Mouse (Mus musculus): ENCODE measurements around the gene Krt34. TPM values are rescaled to one million over a fixed set of nuclear protein-coding genes. Genes with fewer than 3 reads are reported as not detected.

The Krt34 gene
- polyA plus RNA-seq, 1 experiment from 2014 or later, result not detected

DNA sequence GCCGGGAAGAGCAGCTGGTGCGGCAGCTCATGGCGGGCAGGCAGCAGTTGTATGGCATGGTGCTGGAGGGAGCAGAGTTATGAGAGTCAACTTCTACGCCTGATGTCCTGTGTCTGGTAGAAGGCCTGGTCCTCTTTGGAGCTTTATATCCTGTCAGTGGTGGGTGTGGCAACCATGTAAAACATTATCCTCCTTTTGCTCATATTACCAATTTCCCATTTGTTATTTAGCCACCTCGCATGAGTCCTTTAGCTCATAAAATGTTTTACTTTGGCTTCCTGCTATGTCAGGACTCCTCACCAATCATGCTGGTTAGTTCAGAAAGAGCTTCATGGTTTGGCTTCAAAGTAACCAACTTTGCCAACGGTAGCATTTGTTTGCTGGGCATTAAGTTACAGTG, 11.6 kb downstream of the Krt34 start, which contains the start of gene Krt33b:
Gene Krt33b, minus strand, starts transcription at position 101 of the 400 bp plus-strand sequence.
- Histone ChIP-seq H3K4me2 (replicated peaks) (no peak within 1 kb of the TSS), H3K9me3 (no peaks in the 10 kb centered on the region), H3K9ac (no peak within 1 kb of the TSS), H3K27ac (no peak within 1 kb of the TSS), H3K4me3 (no peak within 1 kb of the TSS), H3K36me3 (no peaks in the 10 kb centered on the region), H3K4me1 (no peaks in the 10 kb centered on the region), H3K27me3 (no peaks in the 10 kb centered on the region)
- no peak for ATAC-seq (ENCODE audit: insufficient number of reproducible peaks, insufficient read depth, low FRiP score, low TSS enrichment)
- WGBS, result 84% methylated on average over 6 of the region's 6 CpGs

DNA sequence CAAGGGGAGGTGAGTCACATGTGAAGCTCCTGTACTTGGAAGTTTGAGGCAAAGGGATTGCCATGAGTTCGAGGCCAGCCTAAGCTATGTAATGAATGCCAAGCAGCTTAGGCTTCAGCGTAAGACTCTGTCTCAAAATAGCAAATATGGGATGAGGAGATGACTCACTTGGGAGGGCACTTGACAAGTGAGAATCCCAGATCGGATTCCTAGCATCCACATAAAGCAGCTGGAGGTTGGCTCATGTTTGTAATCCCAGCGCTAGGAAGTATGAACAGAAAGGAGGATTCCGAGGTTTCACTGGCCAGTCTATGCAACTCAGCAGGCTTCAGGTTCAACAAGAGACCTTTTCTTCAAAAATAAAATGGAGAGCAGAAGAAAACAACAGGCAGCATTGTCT, 19.9 kb downstream of the Krt34 start:
- no peaks in the 10 kb centered on the region for H3K36me3 ChIP-seq
- no peak for ATAC-seq (ENCODE audit: insufficient number of reproducible peaks, insufficient read depth, low FRiP score, low TSS enrichment)
- 81% methylated on average over 5 of the region's 5 CpGs for WGBS

GRCm38 (mm10) chr11:100019466-100019865, 21.9 kb downstream of the Krt34 start:
- H3K36me3 ChIP-seq, result no peaks in the 10 kb centered on the region
- H3K4me1 ChIP-seq, result no peaks in the 10 kb centered on the region
- H3K9me3 ChIP-seq, result no peaks in the 10 kb centered on the region
- H3K4me2 ChIP-seq (replicated peaks), result no peak overlapping the region
- H3K27ac ChIP-seq, result no peak overlapping the region
- H3K4me3 ChIP-seq, result no peak overlapping the region
- ATAC-seq (ENCODE audit: insufficient number of reproducible peaks, insufficient read depth, low FRiP score, low TSS enrichment), result no peak
- WGBS, result 93% methylated on average over 1 of the region's 1 CpGs
- no peaks in the 10 kb centered on the region for H3K27me3 ChIP-seq
- no peak overlapping the region for H3K9ac ChIP-seq

More for the DNA sequence above, 19.9 kb downstream of the Krt34 start:
- Histone ChIP-seq H3K4me1 (no peaks in the 10 kb centered on the region), H3K27ac (no peak overlapping the region), H3K4me2 (replicated peaks) (no peak overlapping the region), H3K4me3 (no peak overlapping the region), H3K9ac (no peak overlapping the region), H3K27me3 (no peaks in the 10 kb centered on the region), H3K9me3 (no peaks in the 10 kb centered on the region)

GRCm38 (mm10) chr11:100016112-100016511, 25.2 kb downstream of the Krt34 start, which contains the start of gene Krt33a:
TSS of gene Krt33a (minus strand) at chr11:100016212.
- Histone ChIP-seq H3K9me3 (no peaks in the 10 kb centered on the region), H3K27me3 (no peaks in the 10 kb centered on the region), H3K4me2 (replicated peaks) (no peak within 1 kb of the TSS), H3K36me3 (no peaks in the 10 kb centered on the region), H3K27ac (no peak within 1 kb of the TSS), H3K9ac (no peak within 1 kb of the TSS), H3K4me1 (no peaks in the 10 kb centered on the region), H3K4me3 (no peak within 1 kb of the TSS)
- 90% methylated on average over 4 of the region's 4 CpGs for WGBS
- ATAC-seq (ENCODE audit: insufficient number of reproducible peaks, insufficient read depth, low FRiP score, low TSS enrichment), result no peak

DNA sequence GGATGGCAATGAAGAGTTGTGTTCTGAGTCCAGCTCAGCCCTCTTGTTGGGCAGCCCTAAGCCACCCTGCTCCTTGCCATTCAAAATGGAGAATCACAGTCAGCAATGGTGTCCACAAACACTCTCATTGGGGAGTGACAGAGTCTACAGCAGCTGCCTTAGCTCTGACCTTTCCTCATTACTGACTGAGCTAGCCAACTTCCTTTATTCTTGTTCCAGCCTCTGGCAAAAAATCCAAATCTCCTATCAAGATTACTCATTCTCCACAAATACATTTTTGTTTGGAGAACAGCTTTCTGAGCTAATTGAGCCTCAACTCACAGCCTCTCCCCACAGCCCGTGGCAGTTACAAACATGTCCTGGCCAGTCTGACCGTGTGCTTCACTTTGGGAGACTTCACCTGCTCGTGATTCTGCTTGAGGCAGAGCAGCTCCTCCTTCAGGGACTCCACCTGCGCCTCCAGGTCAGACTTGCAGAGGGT, 27.6 kb downstream of the Krt34 start:
- H3K4me1 ChIP-seq, result no peaks in the 10 kb centered on the region
- no peak overlapping the region for H3K4me3 ChIP-seq
- H3K9me3 ChIP-seq, result no peaks in the 10 kb centered on the region
- 73% methylated on average over 4 of the region's 4 CpGs for WGBS
- ATAC-seq (ENCODE audit: insufficient number of reproducible peaks, insufficient read depth, low FRiP score, low TSS enrichment), result no peak
- no peak overlapping the region for H3K9ac ChIP-seq
- no peak overlapping the region for H3K4me2 ChIP-seq (replicated peaks)
- H3K27ac ChIP-seq, result no peak overlapping the region
- no peaks in the 10 kb centered on the region for H3K27me3 ChIP-seq
- H3K36me3 ChIP-seq, result no peaks in the 10 kb centered on the region

DNA sequence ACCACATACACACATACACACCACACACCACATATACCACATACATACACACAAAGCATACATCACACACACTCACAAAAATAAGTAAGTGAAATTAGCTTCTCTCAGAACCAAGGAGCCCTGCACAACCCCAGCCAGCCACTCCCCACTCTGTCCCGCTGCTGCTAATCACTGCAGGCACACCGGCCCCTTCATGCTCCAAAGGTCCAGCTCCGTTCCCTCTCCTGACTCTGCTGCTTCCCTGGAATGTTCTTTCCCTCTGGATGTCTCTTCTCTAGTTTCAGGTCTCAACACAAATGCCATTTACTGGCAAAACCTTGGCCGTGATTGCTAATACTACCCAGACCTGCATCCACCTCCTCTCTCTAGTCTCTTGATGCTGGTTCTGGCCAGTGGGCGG, 30.7 kb downstream of the Krt34 start:
- H3K36me3 ChIP-seq, result no peaks in the 10 kb centered on the region
- no peak overlapping the region for H3K9ac ChIP-seq
- no peak overlapping the region for H3K4me3 ChIP-seq
- whole genome bisulfite sequencing, result 78% methylated on average over 5 of the region's 5 CpGs
- H3K27me3 ChIP-seq, result no peaks in the 10 kb centered on the region
- no peak overlapping the region for H3K27ac ChIP-seq
- H3K4me1 ChIP-seq, result no peaks in the 10 kb centered on the region
- no peak overlapping the region for H3K4me2 ChIP-seq (replicated peaks)
- H3K9me3 ChIP-seq, result no peaks in the 10 kb centered on the region
- no peak for ATAC-seq (ENCODE audit: insufficient number of reproducible peaks, insufficient read depth, low FRiP score, low TSS enrichment)

- H3K9ac ChIP-seq, result no peak overlapping the region
- 88% methylated on average over 5 of the region's 5 CpGs for WGBS
- H3K36me3 ChIP-seq, result no peaks in the 10 kb centered on the region
- no peak overlapping the region for H3K4me2 ChIP-seq (replicated peaks)
- no peaks in the 10 kb centered on the region for H3K9me3 ChIP-seq
- H3K27ac ChIP-seq, result no peak overlapping the region
- ATAC-seq (ENCODE audit: insufficient number of reproducible peaks, insufficient read depth, low FRiP score, low TSS enrichment), result no peak
- H3K4me1 ChIP-seq, result no peaks in the 10 kb centered on the region
- H3K4me3 ChIP-seq, result no peak overlapping the region
- no peaks in the 10 kb centered on the region for H3K27me3 ChIP-seq
These were observed 33.0 kb downstream of the Krt34 start for GRCm38 (mm10) chr11:100008336-100008735.

DNA sequence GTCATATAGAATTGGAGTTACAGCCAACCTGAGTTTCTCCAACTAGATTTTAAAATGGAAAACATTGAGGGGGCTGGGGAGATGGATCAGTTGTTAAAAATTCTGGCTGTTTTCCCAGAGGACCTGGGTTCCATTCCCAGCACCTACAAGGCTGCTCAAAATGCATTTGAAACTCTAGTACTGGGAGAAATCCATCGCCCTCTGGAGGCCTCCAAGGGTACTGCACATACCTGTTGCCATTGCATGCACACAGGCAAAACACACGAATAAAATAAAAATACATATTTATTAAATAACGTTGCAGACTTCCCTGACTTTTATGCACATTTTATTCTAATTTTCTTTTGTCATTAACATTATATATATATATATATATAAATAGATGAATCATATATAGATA, 34.7 kb downstream of the Krt34 start:
- Histone ChIP-seq H3K4me3 (no peak overlapping the region), H3K4me1 (no peaks in the 10 kb centered on the region), H3K4me2 (replicated peaks) (no peak overlapping the region), H3K27ac (no peak overlapping the region), H3K36me3 (no peaks in the 10 kb centered on the region), H3K9me3 (no peaks in the 10 kb centered on the region), H3K27me3 (no peaks in the 10 kb centered on the region), H3K9ac (no peak overlapping the region)
- ATAC-seq (ENCODE audit: insufficient number of reproducible peaks, insufficient read depth, low FRiP score, low TSS enrichment), result no peak
- 53% methylated on average over 3 of the region's 3 CpGs for WGBS

- Histone ChIP-seq H3K27ac (no peak overlapping the region), H3K9me3 (no peaks in the 10 kb centered on the region), H3K4me2 (replicated peaks) (no peak overlapping the region), H3K27me3 (no peaks in the 10 kb centered on the region), H3K36me3 (no peaks in the 10 kb centered on the region), H3K4me3 (no peak overlapping the region), H3K9ac (no peak overlapping the region), H3K4me1 (no peaks in the 10 kb centered on the region)
- 81% methylated on average over 8 of the region's 8 CpGs for WGBS
- ATAC-seq (ENCODE audit: insufficient number of reproducible peaks, insufficient read depth, low FRiP score, low TSS enrichment), result no peak
These were observed 35.4 kb downstream of the Krt34 start for GRCm38 (mm10) chr11:100005905-100006304.

DNA sequence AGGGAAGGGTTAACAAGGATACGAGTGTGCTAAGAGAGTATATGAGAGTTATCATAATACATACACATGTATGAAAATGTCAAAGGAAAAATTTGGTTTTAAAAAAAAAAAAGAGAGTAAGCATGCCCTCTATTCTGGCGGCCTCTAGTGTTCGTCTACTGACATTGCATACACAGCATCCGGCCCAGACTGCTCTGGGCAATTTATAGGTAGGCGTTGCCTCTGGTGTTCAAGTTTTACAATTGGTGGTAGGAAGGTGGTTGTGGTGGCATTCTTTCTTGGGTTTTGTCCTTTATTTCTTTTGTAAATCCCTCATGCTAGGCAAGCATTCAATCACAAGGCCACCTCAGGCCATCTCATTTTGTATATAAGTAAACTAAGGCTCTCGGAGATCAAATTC, 36.5 kb downstream of the Krt34 start:
- Histone ChIP-seq H3K9ac (no peak overlapping the region), H3K36me3 (no peaks in the 10 kb centered on the region), H3K4me1 (no peaks in the 10 kb centered on the region), H3K4me3 (no peak overlapping the region), H3K4me2 (replicated peaks) (no peak overlapping the region), H3K27ac (no peak overlapping the region), H3K9me3 (no peaks in the 10 kb centered on the region), H3K27me3 (no peaks in the 10 kb centered on the region)
- WGBS, result 27% methylated on average over 6 of the region's 6 CpGs
- ATAC-seq (ENCODE audit: insufficient number of reproducible peaks, insufficient read depth, low FRiP score, low TSS enrichment), result no peak

DNA sequence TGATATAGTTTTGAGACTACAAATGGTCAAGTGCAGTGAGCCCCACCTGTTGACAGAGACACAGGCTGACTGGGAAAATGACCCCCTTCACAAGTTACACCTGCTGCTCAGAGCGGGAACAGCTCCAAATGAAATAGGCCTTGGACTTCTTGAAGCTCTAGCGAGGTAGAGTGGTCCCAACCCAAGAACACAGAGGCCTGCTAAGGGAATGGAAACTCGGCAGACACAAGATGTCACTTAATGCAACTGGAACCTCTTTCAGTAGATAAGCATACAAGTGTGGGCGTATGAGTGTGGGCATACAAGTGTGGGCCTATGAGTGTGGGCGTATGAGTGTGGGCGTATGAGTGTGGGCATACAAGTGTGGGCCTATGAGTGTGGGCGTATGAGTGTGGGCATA, 42.3 kb downstream of the Krt34 start:
- peaks cover 10% of the 10 kb centered on the region; the same call in 1 of the 2 replicates for H3K27me3 ChIP-seq
- H3K4me1 ChIP-seq, result no peaks in the 10 kb centered on the region
- no peak overlapping the region for H3K4me3 ChIP-seq
- H3K27ac ChIP-seq, result no peak overlapping the region
- 88% methylated on average over 7 of the region's 7 CpGs for WGBS
- H3K9ac ChIP-seq, result no peak overlapping the region
- H3K9me3 ChIP-seq, result no peaks in the 10 kb centered on the region
- no peak overlapping the region for H3K4me2 ChIP-seq (replicated peaks)
- no peaks in the 10 kb centered on the region for H3K36me3 ChIP-seq
- no peak for ATAC-seq (ENCODE audit: insufficient number of reproducible peaks, insufficient read depth, low FRiP score, low TSS enrichment)

DNA sequence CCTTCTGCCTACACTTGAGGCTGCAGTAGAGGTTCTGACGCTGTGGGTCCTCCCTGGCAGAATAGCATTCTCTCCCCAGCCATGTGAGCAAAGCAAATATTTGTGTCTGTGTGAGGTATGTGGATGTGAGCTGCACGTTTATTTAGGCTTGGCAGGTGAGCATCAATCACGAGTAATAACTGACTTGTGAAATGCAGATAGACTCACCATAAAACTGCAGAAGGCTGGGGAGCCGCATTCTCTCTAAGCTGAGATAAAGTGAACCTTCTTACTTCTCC, 47.0 kb downstream of the Krt34 start:
- WGBS, result 67% methylated on average over 4 of the region's 4 CpGs
- no peak overlapping the region for H3K27ac ChIP-seq
- peaks cover 28% of the 10 kb centered on the region for H3K27me3 ChIP-seq
- no peak overlapping the region for H3K4me2 ChIP-seq (replicated peaks)
- H3K9me3 ChIP-seq, result no peaks in the 10 kb centered on the region
- H3K36me3 ChIP-seq, result no peaks in the 10 kb centered on the region
- H3K4me1 ChIP-seq, result no peaks in the 10 kb centered on the region
- ATAC-seq (ENCODE audit: insufficient number of reproducible peaks, insufficient read depth, low FRiP score, low TSS enrichment), result no peak
- H3K4me3 ChIP-seq, result no peak overlapping the region
- no peak overlapping the region for H3K9ac ChIP-seq

All from embryonic facial prominence, embryonic 12.5 days (tissue).